ENCODE assay signal across 8 mouse cellular contexts in genomic region chr10:13983631-13984030, GRCm38 (mm10). TPM values are rescaled to one million over a fixed set of nuclear protein-coding genes. Genes with fewer than 3 reads are reported as not detected.
A peak's percentile ranks its signal among the peaks of the same experiment; 100 is the strongest.
DNase-seq lines count a peak whose midpoint lies in the region; ATAC-seq lines count a peak whose summit lies in the region.

No protein-coding gene starts in this region.

- intact Hi-C loops in left cerebral cortex, postnatal 36 days (cut with DNase I), result no loop called here

- no peak overlapping the region for H3K9ac ChIP-seq in lung, embryonic 15.5 days
- H3K9ac ChIP-seq in neural tube, embryonic 13.5 days, result peak overlapping the region; percentile 86; the same call in 1 of the 2 replicates

- peak overlapping the region; percentile 92; the same call in 1 of the 2 replicates for H3K27ac ChIP-seq in embryonic facial prominence, embryonic 10.5 days (replicated peaks)
- peak overlapping the region; percentile 95 for H3K27ac ChIP-seq in lung, embryonic 15.5 days
- H3K27ac ChIP-seq in neural tube, embryonic 13.5 days (replicated peaks), result peak overlapping the region; percentile 86; the same call in 1 of the 2 replicates

- H3K4me2 ChIP-seq in lung, embryonic 15.5 days, result peak overlapping the region; percentile 72
- H3K4me2 ChIP-seq in neural tube, embryonic 13.5 days, result peak overlapping the region; percentile 83

- H3K4me1 ChIP-seq in embryonic facial prominence, embryonic 10.5 days, result peaks cover 25% of the 10 kb centered on the region
- H3K4me1 ChIP-seq in lung, embryonic 15.5 days, result peaks cover 21% of the 10 kb centered on the region
- peaks cover 23% of the 10 kb centered on the region for H3K4me1 ChIP-seq in neural tube, embryonic 13.5 days (replicated peaks)

- no peaks in the 10 kb centered on the region for H3K36me3 ChIP-seq in embryonic facial prominence, embryonic 10.5 days (replicated peaks)
- H3K36me3 ChIP-seq in lung, embryonic 15.5 days, result no peaks in the 10 kb centered on the region
- H3K36me3 ChIP-seq in neural tube, embryonic 13.5 days, result no peaks in the 10 kb centered on the region

- no peaks in the 10 kb centered on the region for H3K27me3 ChIP-seq in embryonic facial prominence, embryonic 10.5 days (replicated peaks; ENCODE audit: low read depth, poor library complexity, severe bottlenecking)
- no peaks in the 10 kb centered on the region for H3K27me3 ChIP-seq in lung, embryonic 15.5 days
- no peaks in the 10 kb centered on the region for H3K27me3 ChIP-seq in neural tube, embryonic 13.5 days

- no peak overlapping the region for H3K4me3 ChIP-seq in embryonic facial prominence, embryonic 10.5 days
- no peak overlapping the region for H3K4me3 ChIP-seq in lung, embryonic 15.5 days
- peak overlapping the region; percentile 59 for H3K4me3 ChIP-seq in neural tube, embryonic 13.5 days

- peak; percentile 11 for DNase-seq in spleen, adult 12 weeks (ENCODE audit: low spot score)
- no peak for DNase-seq in spleen, postnatal 36 days (ENCODE audit: low spot score in 2 of 2)
- DNase-seq in embryonic facial prominence, embryonic 10.5 days (ENCODE audit: low spot score), result peak; percentile 21
- DNase-seq in induced T-regulatory cell, adult 2 months (ENCODE audit: low read depth), result peak; percentile 79
- no peak for DNase-seq in frontal cortex, postnatal 36 days (ENCODE audit: low spot score in 2 of 2)
- no peak for DNase-seq in left cerebral cortex, postnatal 36 days (ENCODE audit: low spot score in 2 of 2)

- no peaks in the 10 kb centered on the region for H3K9me3 ChIP-seq in embryonic facial prominence, embryonic 10.5 days
- H3K9me3 ChIP-seq in lung, embryonic 15.5 days, result no peaks in the 10 kb centered on the region
- no peaks in the 10 kb centered on the region for H3K9me3 ChIP-seq in neural tube, embryonic 13.5 days

- 56% methylated on average over 12 of the region's 12 CpGs for WGBS in embryonic facial prominence, embryonic 10.5 days
- WGBS in lung, embryonic 15.5 days, result 18% methylated on average over 12 of the region's 12 CpGs
- WGBS in neural tube, embryonic 13.5 days, result 29% methylated on average over 12 of the region's 12 CpGs

- no peak for ATAC-seq in lung, embryonic 15.5 days (ENCODE audit: borderline replicate concordance, extremely low read depth, low FRiP score, low TSS enrichment)
- no peak for ATAC-seq in neural tube, embryonic 13.5 days (ENCODE audit: low read depth)

RNA-seq across cellular contexts. Expression of gene Hivep2, which starts 17.8 kb away (rescaled TPM):
- 1.7 and 1.9 TPM in 2 replicates for polyA plus RNA-seq in embryonic facial prominence, embryonic 10.5 days (2016; fragmentation: Nextera tagmentation; extraction: Ambion mirVana)
- 5.1 and 6.0 TPM in 2 replicates for polyA plus RNA-seq in lung, embryonic 15.5 days (2015; fragmentation: Nextera tagmentation; extraction: Ambion mirVana)
- 8.6 and 9.5 TPM in 2 replicates for polyA plus RNA-seq in neural tube, embryonic 13.5 days (2015; fragmentation: Nextera tagmentation; extraction: Ambion mirVana)
- 100 to 1,000 TPM; 250 to 257 TPM for total RNA-seq in left cerebral cortex, postnatal 36 days (2021)

Comparison
In these comparisons a context has a peak if more than half of its experiments do, and no peak if none do; other contexts are left out.
1. DNase-seq: peak in spleen, adult 12 weeks (single experiment), embryonic facial prominence, embryonic 10.5 days (single experiment) and induced T-regulatory cell, adult 2 months (single experiment); none in spleen, postnatal 36 days (0 of 2), frontal cortex, postnatal 36 days (0 of 2) and left cerebral cortex, postnatal 36 days (0 of 2).
2. Peak in every context shown above with its lines, with median percentiles within 50 percentile points of each other: H3K27ac ChIP-seq.